ENCODE assay signal across 10 mouse cellular contexts in the genomic region with DNA sequence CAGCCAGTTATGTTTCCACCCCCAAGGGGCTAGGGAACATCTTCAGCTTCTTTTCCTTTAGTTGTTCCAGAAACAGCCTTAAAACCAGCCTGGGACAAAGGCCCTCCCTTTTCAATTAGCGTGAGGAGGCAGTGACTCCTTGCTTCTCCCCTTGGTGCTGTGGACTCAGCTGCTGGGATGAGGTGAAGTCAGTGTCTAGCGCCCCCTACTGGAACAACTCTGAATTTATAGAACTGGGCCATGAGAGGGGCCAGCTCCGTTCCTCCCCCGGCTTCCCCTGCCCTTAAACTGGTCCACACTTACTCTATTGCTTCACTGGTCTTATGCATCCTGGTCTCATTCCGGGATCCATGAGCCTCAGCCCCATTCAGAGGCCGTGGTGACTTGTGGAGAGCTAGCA. TPM values are rescaled to one million over a fixed set of nuclear protein-coding genes. Genes with fewer than 3 reads are reported as not detected.
DNase-seq lines count a peak whose midpoint lies in the region; ATAC-seq and TF ChIP-seq lines count a peak whose summit lies in the region.
"Had no signal": no experiment of that assay in that cellular context is flagged by ENCODE, and none has a peak within 500 bp of the region (broad histone marks: within the 10 kb centered on the region; RNA-seq: fewer than 3 reads in every experiment).

No protein-coding gene starts in this region.

- H3K27ac ChIP-seq in liver, postnatal 0 days (ENCODE audit: low read depth) = no peak overlapping the region
- no peak overlapping the region for H3K27ac ChIP-seq in spleen, adult 2 months (ENCODE audit: insufficient read depth, low read length)

- no peak for TF ChIP-seq EP300 in liver, postnatal 0 days (IDR thresholded peaks at IDR 0.05; ENCODE audit: low read depth)

- TF ChIP-seq POLR2A in spleen, adult 2 months (IDR thresholded peaks at IDR 0.05; ENCODE audit: low read depth, low read length) = no peak

- no peak overlapping the region for H3K4me3 ChIP-seq in liver, postnatal 0 days (ENCODE audit: low read depth, low read length)
- no peak overlapping the region for H3K4me3 ChIP-seq in spleen, adult 2 months (ENCODE audit: extremely low read depth, insufficient read depth, insufficient read length)
- H3K4me3 ChIP-seq: neural tube, embryonic 13.5 days had no signal

- peak; percentile 86 for TF ChIP-seq CTCF in liver, postnatal 0 days (IDR thresholded peaks at IDR 0.05; ENCODE audit: low read depth)
- TF ChIP-seq CTCF in spleen, adult 2 months (IDR thresholded peaks at IDR 0.05; ENCODE audit: extremely low read depth, insufficient read depth, insufficient read length, insufficient replicate concordance) = peak; percentile 84; the same call in 1 of the 2 replicates

- DNase-seq in kidney, adult 9 months = peak; percentile 47
- no peak for DNase-seq in kidney, adult 11 months
- peak; percentile 82 for DNase-seq in ES-CJ7 (ENCODE audit: low read depth, low spot score)
- peak; percentile 66 for DNase-seq in brain, adult 2 months (ENCODE audit: low read depth, low spot score)
- DNase-seq in forelimb bud, embryonic 11.5 days (ENCODE audit: low read depth, low spot score) = peak; percentile 68
- DNase-seq in liver, postnatal 0 days = peak; percentile 65
- DNase-seq in spleen, adult 2 months (ENCODE audit: low read depth in 1 of 2, low spot score in 2 of 2) = peak; percentile 34 to 38
- DNase-seq in right cerebral cortex, postnatal 14 days = no peak

- no peaks in the 10 kb centered on the region for H3K9me3 ChIP-seq in liver, postnatal 0 days (ENCODE audit: low read length)
- H3K9me3 ChIP-seq: neural tube, embryonic 13.5 days had no signal

- 39% methylated on average over 6 of the region's 6 CpGs for WGBS in liver, postnatal 0 days (ENCODE audit: insufficient replicate concordance)
- 64% methylated on average over 6 of the region's 6 CpGs for WGBS in spleen, adult 2 months

- H3K27me3 ChIP-seq in liver, postnatal 0 days (ENCODE audit: insufficient read depth, low read length) = no peaks in the 10 kb centered on the region
- no peaks in the 10 kb centered on the region for H3K27me3 ChIP-seq in spleen, adult 2 months (ENCODE audit: control insufficient read depth, insufficient read depth, low read length)
- H3K27me3 ChIP-seq: neural tube, embryonic 13.5 days had no signal

- no peak overlapping the region for H3K9ac ChIP-seq in liver, postnatal 0 days (replicated peaks)
- H3K9ac ChIP-seq: neural tube, embryonic 13.5 days had no signal

- H3K4me2 ChIP-seq in liver, postnatal 0 days (ENCODE audit: low read depth, low read length) = no peak overlapping the region
- H3K4me2 ChIP-seq: neural tube, embryonic 13.5 days had no signal

- ATAC-seq in liver, postnatal 0 days = peak; percentile 43

- peaks cover 10% of the 10 kb centered on the region; the same call in 1 of the 2 replicates for H3K4me1 ChIP-seq in liver, postnatal 0 days (ENCODE audit: insufficient read depth)
- H3K4me1 ChIP-seq in spleen, adult 2 months (ENCODE audit: control insufficient read depth, insufficient read depth, insufficient read length) = peaks cover 9% of the 10 kb centered on the region; the same call in 1 of the 2 replicates

- H3K36me3 ChIP-seq in liver, postnatal 0 days (replicated peaks; ENCODE audit: insufficient read depth, low read length) = peaks cover 10% of the 10 kb centered on the region
- H3K36me3 ChIP-seq in spleen, adult 2 months (ENCODE audit: control insufficient read depth, insufficient read depth, low read length) = peaks cover 62% of the 10 kb centered on the region

RNA-seq across cellular contexts. Expression of a gene that starts 37.4 kb away (rescaled TPM):
- polyA plus RNA-seq in liver, postnatal 0 days (2015; fragmentation: Nextera tagmentation; extraction: Ambion mirVana) = not detected in 2 replicates
- not detected in 2 replicates for polyA plus RNA-seq in spleen, adult 2 months (2012; rRNA removed)
- polyA plus RNA-seq: heart, embryonic 16.5 days; neural tube, embryonic 13.5 days had no signal

RNA-seq across cellular contexts. Expression of a gene that starts 44.0 kb away (rescaled TPM):
- polyA plus RNA-seq in liver, postnatal 0 days (2015; fragmentation: Nextera tagmentation; extraction: Ambion mirVana) = 0.91 and 1.1 TPM in 2 replicates
- 79.2 and 111 TPM in 2 replicates for polyA plus RNA-seq in spleen, adult 2 months (2012; rRNA removed)

RNA-seq across cellular contexts. Expression of a gene that starts 58.9 kb away (rescaled TPM):
- 0.09 TPM in 2 replicates for polyA plus RNA-seq in liver, postnatal 0 days (2015; fragmentation: Nextera tagmentation; extraction: Ambion mirVana)
- polyA plus RNA-seq in spleen, adult 2 months (2012; rRNA removed) = 0.15 and 0.32 TPM in 2 replicates

Comparison
In these comparisons a context has a peak if more than half of its experiments do, and no peak if none do; other contexts are left out.
1. DNase-seq: peak in kidney, adult 9 months (single experiment), ES-CJ7 (single experiment), brain, adult 2 months (single experiment), forelimb bud, embryonic 11.5 days (single experiment), liver, postnatal 0 days (single experiment) and spleen, adult 2 months (2 of 2); none in kidney, adult 11 months (single experiment) and right cerebral cortex, postnatal 14 days (single experiment).
2. RNA of a gene that starts 44.0 kb away (polyA plus RNA-seq): 79.2 to 111 TPM in spleen, adult 2 months; 0.91 to 1.1 TPM in liver, postnatal 0 days; every median in the first group is over 10 times any median in the second.